Mouse (Mus musculus) megakaryocyte, adult 5-6 weeks (primary cell): ENCODE data around the gene St5. TPM values are rescaled to one million over a fixed set of nuclear protein-coding genes. Genes with fewer than 3 reads are reported as not detected.
A peak's percentile ranks its signal among the peaks of the same experiment; 100 is the strongest.

Source experiments
- ATAC-seq: 2 replicates; pipeline ENCODE4 v1.8.0; 2016; ENCODE audit warnings: mild to moderate bottlenecking, inconsistent platforms; ENCODE audit not compliant: poor library complexity, severe bottlenecking
- total RNA-seq, 2 experiments: library from RNA; stranded (forward) in 1 of 2; stranded (reverse) in 1 of 2; fragments of 153-499, 151-499 nt in 1 of 2; fragments of 221-1000, 200-1000 nt in 1 of 2; gene quantifications; 2 replicates each; pipeline versions ENCODE4 v1.2.3 to v1.2.4; 2015 to 2017

St5 gene
- total RNA-seq, 2 experiments from 2014 or later, result 0.69 to 0.73 TPM

- no peak for ATAC-seq
These were observed 169.5 kb downstream of the St5 start for GRCm38 (mm10) chr7:109533888-109534287.

GRCm38 (mm10) chr7:109533129-109533528, 170.3 kb downstream of the St5 start:
- no peak for ATAC-seq

DNA sequence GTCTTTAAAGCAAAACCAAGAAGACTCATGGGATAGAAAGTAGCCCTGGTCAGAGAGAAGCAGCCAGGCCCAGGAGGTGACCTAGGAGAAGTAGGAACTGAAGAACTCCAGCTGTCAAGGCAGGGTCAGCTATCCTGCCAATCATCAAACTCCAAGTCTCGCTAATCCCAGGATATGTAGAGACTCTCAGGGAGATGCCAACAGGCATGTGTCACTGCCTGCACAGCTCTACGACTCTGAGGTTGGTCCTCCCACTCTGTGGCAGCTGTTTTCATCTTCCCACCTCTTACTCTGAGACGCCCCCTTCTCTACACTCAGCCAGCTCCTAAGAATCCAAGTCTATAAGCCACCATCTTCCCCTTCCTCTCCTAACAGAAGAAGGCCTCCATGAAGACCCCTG, 170.7 kb downstream of the St5 start:
- no peak for ATAC-seq

- no peak for ATAC-seq
These were observed 171.9 kb downstream of the St5 start for GRCm38 (mm10) chr7:109531501-109531900.

DNA sequence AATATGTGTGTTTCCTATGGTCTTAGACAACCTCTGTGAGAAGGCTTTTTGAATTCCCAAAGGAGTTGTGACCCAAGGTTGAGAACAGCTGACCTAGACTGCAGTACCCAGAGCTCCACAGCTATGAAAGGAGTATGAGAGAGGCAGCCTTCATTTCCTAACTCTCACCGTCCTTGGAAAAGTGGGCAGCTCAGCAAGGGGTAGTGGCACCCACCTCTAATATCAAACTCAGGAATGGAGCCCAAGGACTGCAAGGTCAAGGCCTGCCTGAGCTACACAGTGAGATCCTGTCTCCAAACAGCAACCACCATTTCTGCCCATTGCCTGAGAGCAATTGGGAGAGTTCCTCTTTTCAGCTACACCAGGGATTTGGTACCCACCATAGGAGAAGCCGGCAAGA, 173.7 kb downstream of the St5 start:
- no peak for ATAC-seq

DNA sequence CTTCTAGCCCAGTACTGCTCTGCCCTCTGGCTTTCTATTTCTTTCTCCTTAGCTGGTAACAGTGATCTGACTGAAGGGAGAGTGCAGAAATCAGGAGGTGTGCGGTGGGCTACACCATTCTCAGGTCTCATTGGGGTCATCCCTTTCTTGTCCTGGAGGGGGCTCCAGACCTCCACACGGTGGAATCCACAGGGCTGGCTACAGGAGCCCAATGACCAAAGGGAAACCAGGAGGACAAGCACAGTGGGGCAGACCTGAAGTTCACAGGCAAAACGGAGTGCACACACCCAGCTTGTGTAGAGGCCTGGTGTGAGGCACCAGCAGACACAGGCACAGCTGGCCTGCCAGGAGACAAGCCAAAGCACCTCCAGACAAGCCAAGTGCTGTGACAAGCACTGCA, 175.0 kb downstream of the St5 start:
- no peak for ATAC-seq

GRCm38 (mm10) chr7:109527536-109527935, 175.9 kb downstream of the St5 start:
- no peak for ATAC-seq

DNA sequence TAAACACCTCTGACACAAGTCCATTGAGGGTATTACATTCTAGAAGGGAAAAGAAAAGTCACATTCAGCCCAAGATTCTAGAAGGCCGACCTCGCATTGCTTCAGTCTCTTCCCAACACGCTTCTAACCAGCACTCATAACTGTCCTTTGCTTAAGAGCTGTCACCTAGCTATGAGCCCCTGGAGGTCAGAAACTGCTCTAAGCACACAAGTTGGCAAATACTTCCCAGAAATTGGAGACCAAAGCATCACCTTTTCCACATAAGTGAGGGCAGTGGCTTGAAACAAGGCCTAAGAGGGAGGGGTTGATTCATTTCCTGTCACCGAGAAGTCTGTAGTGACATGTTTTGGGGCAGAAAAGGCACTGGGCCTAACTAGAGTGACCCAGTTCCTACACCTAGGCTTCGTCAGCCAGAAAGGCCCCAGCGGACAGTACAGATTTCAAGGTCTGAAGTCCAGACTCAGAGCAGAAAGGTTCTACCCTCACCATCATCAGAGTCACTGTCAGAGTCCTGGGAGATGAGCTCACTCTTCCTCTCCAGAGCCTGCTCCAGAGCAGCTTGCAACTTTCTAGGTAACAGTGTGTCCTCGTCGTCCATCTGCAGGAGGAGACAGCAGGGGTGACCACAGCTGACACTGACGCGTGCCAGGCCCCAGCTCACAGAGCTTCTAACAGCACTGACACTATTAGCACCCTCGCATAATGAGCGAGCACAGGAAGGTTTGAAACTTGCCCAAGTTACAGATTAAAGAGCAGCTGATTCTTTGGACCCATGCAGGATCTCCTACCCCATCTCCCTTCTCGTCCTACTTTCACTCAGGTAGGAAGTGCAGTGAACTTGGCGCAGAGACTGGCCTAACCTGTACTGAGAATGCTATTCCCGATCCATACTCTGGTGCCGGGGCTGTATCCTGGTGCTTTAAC, 177.4 kb downstream of the St5 start:
- ATAC-seq, result no peak

DNA sequence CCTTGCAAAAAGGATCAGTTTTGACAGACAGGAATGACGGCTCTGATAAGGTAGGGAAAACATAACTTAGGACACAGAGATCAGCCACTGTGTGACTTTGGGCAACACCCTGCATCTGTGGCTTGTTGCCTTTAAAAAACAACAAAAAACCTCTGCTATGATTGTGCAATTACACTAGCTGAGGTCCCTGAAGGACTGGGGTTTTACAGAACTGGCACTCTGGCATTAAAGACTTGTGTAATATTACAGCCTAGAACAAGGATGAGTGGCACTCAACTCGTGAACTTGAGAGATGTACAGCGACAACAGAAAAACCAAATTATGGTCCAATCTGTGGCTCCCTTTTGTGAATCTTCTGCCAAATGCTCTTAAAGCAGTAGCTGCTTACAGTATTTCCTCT, 178.6 kb downstream of the St5 start:
- ATAC-seq, result peak; percentile 55

DNA sequence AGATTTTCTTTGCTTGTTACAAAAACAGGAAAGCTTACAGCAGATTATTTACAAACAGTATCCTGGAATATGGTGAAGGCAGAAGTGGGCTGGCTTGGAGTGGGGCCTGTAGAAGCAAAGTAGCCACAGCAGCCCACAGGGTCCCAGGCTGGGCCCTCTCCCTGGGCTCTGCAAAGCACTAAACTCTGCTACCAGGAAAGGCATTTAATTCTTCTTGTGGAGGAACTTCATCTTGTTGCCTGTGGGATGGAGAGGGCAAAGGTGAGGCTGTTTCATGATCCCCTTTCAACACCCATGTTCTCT, 179.0 kb downstream of the St5 start:
- ATAC-seq, result no peak

DNA sequence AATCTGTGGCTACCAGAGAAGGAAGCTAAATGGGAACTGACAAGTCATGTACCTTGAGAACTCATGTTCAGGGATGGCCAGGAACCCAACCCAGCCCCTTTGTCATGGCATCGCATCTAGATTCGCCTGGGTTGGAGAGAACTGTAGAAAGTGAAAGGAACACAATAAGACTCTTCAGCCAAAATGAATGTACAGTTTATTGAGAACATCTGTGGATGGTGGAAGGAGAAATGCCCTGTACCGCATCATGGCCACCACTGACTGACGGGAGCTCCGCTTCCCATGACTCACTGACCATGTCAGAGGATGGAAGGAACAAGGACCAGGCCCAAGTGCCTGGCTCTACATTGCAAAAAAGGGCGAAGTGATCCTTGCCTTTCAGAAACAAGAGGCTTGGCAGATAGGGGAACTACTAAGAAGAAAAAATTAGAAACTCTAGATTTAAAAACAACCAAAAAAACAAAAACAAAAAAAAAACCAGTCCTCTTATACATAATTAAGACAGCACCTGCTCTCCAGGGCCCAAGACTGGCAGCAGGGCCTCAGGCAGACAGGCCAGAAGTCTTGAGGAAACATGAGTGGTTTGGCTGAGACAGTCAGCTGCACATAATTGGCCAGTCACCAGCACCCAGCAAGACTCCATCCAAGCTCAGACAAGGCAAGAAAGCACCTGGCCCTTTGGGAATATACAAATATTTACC, 179.5 kb downstream of the St5 start:
- no peak for ATAC-seq

- ATAC-seq, result no peak
These were observed 180.1 kb downstream of the St5 start for GRCm38 (mm10) chr7:109523304-109523703.

- ATAC-seq, result no peak
These were observed 181.3 kb downstream of the St5 start for GRCm38 (mm10) chr7:109522084-109522483.

DNA sequence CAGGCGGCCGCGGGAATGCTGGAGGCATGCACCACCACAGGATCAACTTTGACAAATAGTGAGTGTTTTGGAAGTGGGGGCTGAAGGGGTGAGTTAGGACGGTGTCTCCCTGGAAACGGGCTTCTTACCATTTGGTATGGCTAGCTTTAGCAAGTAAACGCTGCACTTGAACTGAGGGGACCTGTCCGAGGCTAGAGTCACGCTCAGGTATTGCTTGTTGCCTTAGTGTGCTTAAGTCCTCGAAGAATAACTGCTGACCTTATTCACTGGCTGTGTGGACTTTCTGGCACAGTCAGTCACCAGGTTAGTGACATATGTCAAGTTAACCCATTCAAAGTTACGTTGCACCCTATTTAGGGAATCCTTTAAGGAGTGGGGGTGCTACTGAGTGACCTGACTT, 183.5 kb downstream of the St5 start:
- ATAC-seq, result no peak

DNA sequence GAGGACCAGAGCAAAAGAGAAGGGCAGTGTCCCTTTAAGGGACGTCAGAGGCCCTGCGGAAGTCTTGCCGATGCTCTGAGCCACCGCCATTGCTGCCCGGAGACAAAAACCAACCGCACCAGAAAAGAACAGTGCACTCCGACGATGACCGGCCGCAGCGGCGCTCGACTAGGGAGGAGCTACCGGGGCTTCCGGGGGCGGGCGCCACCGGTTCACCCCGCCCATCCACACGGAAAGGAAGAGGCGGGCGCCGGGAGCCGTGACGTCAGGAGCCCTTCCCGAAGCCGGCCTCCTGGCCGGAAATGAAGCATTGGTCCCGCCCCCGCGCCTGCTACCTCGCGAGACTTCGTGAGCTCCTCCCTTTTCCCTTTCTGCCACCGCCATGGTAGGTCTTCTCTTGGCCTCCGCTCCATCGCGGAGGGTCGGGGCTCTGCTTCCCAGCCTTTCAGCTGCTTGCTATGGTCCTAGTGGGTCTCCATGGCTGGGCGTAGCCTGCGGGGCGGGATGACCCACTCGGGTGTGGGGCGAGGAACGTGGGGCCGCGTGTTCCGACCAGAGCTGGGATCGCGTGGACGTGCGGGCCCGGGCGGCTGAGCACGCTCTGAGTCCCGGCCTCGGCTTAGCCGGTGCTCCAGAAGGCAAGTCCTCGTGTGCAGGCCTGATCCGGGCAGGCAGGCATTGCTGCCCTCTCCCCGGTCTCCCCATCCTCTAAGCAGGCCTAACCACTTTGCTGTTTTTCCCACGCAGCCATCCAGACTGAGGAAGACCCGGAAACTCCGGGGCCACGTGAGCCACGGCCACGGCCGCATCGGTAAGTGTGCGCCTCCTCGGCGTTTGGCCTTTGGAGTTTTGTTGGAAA, 184.3 kb downstream of the St5 start, which contains the start of gene Rpl27a:
Gene Rpl27a, plus strand, starts transcription at position 310 of the 859 bp plus-strand sequence.
- peak; percentile 92 for ATAC-seq

- ATAC-seq, result no peak
These were observed 185.2 kb downstream of the St5 start for GRCm38 (mm10) chr7:109518036-109518681.

DNA sequence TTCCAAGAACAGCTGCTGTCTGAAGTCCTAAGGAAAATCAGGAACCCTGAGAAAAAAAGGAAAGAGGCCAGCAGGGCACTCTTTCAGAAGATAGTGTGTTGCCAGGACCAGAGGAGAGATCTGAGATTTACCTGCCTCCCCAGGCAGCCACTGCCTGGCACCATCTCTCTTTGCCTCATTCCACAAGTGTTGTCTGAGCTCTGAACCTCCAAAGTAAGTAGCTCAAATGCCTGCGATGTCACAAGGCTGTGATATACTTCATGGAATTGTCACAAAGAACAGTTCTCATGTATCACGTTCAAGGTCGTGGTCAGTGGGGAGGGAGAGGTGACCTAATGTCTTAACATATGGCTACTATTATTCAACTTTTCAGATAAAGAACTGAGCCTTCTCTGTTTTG, 186.9 kb downstream of the St5 start:
- no peak for ATAC-seq

DNA sequence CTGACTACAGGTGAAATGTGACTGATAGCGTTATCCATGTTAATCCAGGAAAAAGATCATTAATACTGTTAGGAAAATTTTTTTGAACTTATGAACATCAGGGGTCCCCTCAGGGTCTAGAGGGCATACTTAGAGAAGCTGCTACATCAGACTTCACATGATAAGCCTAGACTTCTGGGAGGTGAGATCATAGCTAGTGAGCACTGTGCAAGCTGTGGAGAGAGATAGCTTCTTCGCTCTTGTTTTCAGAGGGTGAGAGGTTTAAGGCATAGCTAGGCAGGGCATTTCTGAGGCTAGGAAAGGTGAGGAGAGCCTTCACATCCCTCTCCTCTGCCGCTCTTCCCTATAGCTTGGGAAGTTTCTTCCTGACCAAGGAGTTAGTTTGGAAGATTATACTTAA, 191.6 kb downstream of the St5 start:
- no peak for ATAC-seq

DNA sequence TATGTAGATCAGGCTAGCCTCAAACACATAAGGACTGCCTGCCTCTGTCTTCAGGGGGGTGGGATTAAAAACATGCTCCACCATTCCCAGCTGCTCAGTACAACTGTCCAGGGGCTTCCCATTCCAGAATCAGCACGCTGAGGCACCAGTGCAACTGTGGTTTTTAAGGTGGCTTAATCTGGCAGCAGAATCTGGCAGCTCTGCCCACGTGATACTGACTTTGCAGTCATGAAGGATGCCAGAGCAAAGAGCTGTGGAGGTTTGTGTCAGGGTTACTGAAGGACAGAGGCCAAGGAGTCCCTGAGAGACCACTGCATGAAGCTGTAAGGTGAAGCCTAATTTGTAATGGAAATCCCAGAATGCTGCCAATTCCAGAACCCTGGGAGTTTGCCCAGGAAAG, 192.6 kb downstream of the St5 start:
- ATAC-seq, result no peak

DNA sequence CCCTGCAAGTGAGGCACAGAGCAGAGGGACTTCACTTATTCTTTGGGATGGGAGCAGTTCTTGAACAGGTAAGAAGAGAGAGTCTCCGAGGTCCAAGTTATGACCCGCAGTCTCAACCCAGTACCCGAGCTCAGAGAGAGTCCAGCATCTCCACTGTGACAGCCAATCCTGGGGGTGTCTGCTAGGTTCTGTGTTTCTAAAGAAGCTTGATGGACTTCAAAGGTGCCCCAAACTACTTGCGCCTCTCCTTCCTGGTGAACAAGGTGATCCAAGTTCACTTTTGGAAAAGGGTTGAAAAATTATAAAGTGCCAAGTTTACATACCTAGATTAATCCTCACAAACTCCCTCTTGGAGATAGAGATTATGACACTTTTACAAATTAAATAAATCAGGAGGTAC, 195.4 kb downstream of the St5 start, which contains the start of gene Trim66:
Gene Trim66, minus strand, starts transcription at position 101 of the 400 bp plus-strand sequence.
- no peak for ATAC-seq

GRCm38 (mm10) chr7:109507572-109507971, 195.8 kb downstream of the St5 start:
- no peak for ATAC-seq
